Mouse (Mus musculus): ENCODE results near the gene Prss8.
"Not testable (repeated sequence)": the region's sequence is repeated elsewhere in the genome, so short reads cannot be mapped to it uniquely, and the experiment has no call there.

Prss8 gene

DNA sequence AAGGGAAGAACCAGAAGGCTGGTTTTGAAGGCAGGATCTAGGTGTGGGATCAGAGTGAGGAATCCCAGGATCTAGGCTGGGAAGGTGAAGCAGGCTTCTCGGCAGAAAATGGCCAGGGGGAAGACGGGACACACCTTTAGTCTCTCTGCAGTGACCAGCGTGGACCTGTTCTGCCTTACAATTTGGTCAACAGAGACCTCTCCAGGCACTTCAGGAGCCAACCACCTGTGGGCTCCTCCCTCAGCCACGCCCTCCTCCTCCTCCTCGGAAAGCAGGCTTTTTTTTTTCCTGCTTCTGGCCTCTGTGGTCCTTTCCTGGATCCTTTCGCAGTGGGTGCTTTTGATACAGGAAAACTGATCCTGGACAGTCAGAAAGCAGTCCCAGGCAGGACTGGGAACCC, at the start of gene Prss8:
TSS of gene Prss8 (minus strand) at position 182 of the 400 bp plus-strand sequence.
- no peak for DNase-seq (ENCODE audit: low spot score in 2 of 2)

DNA sequence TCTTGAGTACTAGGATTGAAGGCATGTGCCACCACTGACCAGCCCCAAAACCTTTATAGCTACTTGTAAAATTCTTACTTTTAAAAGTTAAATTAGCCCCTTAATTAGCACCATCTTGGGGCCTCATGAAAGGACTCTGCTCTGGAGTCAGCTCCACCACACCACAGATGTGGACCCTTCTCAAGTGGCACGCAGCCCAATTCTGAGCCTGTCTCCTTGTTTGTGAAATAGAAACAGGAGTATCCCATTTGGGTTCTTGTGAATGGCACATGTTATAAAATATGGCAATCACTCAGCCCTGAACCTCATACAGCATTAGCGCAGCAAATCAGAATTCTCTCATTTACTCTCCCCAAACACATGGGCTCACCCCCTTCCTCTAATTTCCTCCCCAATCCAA, 49.0 kb upstream of the Prss8 start:
- DNase-seq (ENCODE audit: low spot score in 2 of 2), result no peak

DNA sequence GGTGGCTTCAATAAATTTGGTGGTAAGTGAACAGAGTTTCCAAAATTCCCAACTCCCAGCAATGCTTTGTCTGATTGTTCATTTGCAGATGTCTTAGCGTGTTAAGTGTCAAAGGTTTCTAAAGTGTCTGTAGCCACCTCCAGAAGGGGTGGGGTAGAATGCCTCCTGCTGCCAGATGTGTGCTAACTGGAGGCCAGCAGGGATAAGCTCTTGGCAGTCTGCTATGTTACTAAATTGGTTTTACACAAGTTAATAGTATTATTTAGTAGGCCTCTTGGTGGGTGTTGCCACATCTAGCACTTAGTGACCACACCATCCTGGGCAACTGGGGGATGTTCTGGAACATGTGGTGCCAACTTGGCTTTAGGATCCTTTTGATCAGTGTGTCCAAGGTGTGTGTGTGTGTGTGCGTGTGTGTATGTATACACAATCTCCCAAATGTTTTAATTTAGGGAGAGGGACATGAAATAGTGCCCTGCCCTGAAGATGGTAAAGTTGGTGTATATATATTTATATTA, 44.6 kb upstream of the Prss8 start:
- no peak for DNase-seq (ENCODE audit: low spot score in 2 of 2)

DNA sequence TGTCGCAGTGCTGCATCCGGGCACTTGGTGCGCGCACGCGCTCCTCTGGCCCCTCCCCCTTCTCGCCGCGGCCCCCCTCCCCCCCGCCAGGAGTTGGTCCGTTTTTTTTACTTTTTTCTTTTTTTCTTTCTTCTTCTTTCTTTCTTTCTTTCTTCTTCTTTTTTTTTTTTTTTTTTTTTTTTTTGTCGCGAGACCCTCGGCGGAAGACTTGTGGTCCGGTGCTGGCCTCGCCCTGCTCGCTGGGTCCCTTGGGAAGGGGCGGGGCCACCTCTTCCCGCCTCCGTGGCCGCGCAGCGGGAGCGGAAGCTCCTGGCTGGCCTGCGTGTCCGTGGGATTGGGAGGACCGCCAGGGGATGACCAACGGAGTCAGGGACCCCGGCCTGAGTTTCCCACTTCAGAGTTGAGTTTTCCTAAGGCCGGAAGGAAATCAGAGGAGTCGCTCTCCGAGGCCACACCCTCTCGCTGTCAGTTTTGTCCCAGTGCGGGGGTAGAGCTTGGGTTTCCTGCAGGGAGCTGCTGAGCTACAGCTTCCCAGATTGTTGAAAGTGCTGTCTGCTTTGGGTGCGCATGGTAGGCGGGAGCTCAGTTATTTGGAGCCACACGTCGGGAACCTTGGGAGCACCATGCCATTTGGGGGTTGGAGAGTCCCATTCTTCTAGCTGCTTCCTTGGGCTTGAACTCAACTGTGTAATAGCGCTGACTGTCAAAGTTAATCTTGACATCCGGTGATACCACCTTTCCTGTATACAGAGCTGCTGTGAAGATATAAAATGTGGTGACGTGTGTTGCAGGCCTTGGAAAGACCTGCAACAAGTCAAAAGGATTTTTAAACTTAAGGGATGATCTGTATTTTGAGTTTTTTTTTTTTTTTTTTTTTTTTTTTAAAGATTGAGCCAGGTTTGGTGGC, 38.3 kb upstream of the Prss8 start:
- peak; percentile 74 to 80 for DNase-seq (ENCODE audit: low spot score in 2 of 2)

DNA sequence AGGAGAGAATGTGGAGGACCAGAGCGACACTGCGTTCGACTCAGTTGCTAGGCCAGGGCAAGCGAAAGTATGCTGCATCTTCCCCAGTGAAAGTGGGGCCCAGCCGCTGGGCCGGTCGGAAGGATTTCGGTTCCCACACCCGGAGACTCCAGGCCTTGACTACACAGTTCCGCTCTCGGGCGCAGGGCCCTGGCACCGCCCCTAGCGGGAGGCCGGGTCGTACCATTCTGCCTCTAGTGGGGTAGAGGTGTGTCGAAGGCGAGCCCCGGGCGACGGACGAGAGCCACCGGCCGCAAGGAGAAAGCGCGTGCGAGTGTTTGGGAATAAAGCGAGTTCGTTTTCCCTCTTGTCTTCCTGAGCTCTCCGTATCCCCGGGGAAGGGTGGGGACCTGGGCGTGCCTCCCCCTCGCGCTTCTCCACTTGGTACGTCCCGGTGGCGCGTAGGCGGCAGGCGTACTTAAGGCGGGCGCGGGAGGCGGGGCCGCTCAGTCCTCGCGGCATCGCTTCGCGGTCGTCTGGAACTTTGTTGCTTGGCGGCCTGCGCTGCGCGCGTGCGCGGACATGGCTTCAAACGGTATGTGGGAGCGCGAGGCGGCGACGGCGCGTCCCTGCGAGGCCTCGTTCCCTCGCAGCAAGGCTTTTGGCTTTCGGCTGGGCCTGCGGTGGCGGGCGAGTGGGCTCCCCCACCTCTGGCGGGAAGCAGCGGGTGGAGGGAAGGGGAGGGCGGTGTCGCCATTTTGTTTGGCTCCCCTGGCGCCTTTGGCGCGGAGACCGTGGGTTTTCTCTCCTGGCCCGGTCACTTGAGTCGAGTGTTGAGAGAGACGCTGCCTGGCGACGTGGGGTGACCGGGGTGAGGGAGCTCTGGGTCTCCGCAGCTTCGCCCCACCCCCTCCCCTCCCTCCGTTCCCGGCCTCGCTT, 37.4 kb upstream of the Prss8 start, which contains the start of gene Fus:
TSS of gene Fus (plus strand) at position 454 of the 918 bp plus-strand sequence.
- peak; percentile 95 for DNase-seq (ENCODE audit: low spot score in 2 of 2)

DNA sequence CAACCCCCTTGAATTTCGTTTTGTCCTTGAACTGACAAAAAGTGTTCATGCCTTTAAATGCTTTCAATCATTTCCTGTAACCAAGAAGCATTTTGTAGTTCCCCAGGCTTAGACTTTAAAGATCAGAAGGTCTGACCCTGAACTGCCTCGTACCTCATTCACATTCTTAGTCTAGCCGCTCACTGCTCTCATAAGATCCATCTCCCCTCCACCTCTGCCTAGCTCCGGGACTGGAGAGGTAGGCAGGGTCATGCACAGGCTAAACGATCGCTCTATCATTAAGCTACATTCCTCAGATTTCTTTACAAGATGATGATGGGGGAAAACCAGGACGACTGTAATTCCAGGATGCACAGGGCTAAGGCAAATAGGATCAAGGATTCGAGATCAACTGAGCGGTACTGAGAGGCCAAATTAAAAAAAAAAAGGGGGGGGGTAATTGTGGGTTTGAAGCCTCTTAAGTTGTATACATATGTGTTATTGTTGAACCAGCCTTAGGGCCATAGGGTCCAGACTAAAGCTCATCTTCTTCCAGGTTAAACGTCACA, 36.5 kb upstream of the Prss8 start:
- DNase-seq (ENCODE audit: low spot score in 2 of 2), result no peak

DNA sequence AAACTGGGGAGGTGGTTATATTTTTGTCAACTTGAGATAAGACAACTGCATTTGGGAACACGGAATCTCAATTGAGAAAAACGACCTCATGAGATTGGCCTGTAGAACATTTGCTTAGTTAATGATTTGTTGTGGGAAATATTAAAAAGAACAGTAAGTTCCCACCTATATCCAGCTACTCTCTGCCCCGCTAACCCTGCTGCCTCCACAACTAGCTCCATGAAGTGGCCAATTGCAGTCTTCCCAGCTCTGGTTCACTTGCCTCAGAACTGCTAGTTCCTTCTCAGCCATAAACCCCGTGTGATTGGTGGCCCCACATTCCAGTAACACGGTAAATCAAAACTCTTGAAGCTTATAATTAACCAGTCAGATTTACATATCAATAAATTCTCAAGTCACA, 29.5 kb upstream of the Prss8 start:
- no peak for DNase-seq (ENCODE audit: low spot score in 2 of 2)

DNA sequence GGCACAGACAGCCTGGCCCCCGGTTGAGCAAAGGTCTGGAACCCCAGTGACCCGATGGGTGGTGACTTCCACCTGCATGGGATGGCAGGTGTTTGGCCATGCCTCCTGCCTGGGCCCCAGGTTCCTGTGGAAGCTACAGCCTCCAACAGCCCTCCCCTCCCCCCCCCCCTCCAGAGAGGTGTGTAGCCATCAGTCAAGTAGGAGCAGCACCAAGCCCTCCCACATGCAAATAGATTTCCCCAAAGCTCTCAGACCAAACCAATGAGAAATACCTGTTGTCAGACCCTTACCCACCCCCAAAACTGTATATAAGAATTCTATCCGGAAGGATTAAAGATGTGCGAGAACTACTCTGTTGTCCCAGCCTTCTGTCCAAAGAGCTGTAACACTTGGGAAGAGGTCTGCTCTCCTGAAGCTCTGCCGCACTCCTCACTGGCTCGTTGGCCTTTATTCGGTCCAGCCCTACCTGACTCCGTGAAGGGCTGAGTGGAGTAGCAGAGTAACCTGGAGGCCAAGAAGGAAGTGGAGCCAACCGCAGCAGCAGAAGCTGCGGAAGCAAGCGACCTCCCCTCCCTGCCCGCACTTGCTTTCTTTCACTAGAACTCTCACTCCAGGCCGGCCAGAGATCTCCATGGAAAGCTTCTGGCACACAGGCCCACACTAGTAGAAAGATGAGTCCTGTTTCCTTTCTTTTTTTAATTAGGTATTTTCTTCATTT, 23.1 kb upstream of the Prss8 start:
- DNase-seq (ENCODE audit: low spot score in 2 of 2), result no peak

DNA sequence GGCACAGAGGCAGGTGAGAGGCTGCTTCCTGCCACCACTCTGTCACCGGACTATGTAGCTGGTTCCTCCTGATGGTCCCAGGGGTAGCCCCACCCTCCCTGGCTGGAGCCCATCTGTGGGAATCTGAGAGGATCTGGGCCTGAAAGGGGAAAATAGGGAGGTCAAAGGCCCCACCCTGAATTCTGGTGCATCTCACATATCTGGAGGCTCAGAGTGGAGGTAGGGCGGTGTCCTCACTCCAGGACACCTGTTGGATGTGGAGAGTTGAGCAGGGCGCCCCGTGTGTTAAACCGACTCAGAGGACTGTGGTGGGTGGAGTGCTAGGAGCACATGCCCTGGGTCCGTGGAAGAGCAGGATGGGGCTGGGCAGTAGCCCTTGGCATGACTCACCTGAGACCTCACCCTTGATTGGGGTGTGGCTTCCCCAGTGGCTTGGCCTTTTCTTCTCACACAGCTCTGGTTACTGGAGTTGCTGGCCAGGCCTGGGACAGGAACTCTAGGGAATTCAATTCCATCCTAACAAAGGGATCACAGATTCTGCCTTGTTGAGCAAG, 16.6 kb upstream of the Prss8 start, which contains the start of gene Prss36:
TSS of gene Prss36 (minus strand) at position 256 of the 554 bp plus-strand sequence.
- DNase-seq (ENCODE audit: low spot score in 2 of 2), result no peak

DNA sequence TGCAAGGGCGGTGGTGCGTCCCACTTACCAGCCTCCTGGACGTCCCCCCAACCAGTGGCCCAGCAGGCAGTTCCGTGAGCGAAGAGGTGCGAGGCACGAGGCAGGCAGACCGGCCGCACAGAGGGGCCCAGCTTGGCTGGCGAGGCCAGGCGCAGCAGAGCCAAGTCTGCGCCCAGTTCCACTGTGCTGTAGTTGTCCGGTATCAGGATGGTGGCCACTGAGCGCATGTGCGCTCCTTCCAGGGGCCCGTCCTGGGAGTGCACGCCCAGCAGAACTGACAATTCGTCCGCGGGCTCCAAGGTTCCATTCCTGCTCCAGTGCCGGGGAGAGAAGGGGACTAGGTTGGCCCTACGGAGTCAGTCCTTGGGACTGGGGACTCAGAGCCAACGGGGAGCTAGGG, 14.7 kb upstream of the Prss8 start:
- no peak for DNase-seq (ENCODE audit: low spot score in 2 of 2)

DNA sequence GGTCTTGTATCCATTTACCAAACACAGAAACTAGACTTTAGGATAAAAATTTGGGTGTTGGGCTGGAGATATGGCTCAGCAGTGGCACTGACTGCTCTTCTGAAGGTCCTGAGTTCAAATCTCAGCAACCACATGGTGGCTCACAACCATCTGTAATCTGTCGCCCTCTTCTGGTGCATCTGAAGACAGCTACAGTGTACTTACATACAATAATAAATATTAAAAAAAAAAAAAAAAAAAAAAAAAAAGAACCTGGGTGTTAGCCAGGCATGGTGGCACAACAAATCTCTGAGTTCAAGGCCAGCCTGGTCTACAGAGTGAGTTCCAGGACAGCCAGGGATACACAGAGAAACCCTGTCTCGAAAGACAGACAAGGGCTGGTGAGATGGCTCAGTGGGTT, 12.2 kb upstream of the Prss8 start:
- not testable (repeated sequence) for DNase-seq (ENCODE audit: low spot score in 2 of 2)

DNA sequence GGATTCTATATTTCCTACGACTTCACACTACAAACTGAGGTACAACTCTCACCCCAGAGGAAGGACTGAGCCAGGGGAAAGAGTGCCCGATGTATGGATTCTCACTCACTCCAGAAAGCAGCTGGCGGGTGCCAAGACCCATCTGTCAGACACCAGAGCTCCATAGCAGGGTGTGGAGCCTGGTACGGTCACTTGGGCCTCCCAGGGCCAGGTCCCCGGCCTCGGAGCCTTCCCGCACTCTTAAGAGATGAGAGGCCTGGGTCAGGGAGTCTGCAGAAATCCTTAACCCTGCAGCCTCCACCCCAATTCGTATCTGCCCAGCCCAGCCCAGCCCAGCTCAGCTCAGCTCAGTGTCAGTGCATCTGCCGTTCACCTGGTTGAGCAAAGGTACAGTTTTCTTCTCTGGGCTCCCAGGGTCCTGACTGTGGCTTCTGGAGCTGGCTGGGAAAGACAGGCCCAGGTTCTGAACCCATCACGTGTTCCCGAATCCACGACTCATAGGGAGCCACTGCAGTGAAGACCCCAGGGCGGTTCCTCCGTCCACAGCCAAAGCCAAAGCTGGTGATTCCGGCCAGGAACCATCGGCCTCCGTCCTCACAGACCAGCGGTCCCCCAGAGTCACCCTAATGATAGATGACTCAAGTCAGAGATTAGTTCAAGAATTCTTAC, 6.4 kb upstream of the Prss8 start:
- DNase-seq (ENCODE audit: low spot score in 2 of 2), result no peak

DNA sequence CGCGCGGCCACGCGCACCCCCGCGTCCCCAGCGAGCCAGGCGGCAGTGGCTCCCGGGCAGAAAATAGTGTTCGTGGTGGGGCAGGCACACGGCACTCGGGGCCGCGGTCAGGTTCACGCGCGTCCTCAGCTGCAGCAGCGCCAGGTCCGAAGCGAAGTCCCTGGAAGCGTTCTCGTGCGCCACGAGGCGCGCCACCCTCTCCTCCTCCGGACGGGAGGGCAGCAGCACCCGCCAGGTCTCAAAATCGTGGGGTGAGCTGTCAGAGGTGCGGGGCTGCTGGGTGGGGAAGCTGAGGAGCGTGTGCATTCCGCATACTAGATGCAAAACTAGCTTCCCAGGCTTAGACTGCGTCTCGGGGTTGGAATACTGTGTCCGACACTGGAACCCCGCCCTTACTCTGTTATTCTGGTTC, 5.8 kb upstream of the Prss8 start:
- no peak for DNase-seq (ENCODE audit: low spot score in 2 of 2)

DNA sequence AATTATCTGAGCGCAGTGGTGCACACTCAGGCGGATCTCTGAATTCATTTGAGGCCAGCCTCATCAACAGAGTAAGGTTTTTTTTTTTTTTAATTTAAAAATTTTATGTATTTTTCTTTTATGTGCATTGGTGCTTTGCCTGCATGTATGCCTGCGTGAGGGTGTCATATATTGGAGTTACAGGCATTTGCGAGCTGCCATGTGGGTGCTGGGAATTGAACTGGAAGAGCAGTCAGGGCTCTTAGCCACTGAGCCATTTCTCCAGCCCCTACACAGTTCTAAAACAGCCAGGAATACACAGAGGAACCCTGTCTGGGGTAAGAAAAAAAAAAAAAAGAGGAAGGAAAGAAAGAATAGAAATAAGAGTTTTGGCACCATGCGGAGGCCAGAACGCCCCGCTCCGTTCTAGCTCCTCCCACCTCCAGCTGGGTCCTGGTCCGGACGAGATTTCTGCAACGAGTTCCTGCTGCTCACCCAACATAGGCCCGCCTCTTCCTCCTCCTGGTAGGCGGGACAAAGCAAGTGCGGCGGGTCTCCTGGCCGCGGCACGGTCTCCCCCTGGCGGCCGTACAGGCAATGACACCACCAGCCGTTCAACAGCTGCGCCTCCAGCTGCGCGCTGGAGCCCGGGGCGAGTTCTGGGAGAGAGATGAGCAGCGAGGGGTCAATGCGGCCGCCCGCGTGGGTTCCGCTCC, 5.3 kb upstream of the Prss8 start:
- peak; percentile 96 to 97 for DNase-seq (ENCODE audit: low spot score in 2 of 2)

DNA sequence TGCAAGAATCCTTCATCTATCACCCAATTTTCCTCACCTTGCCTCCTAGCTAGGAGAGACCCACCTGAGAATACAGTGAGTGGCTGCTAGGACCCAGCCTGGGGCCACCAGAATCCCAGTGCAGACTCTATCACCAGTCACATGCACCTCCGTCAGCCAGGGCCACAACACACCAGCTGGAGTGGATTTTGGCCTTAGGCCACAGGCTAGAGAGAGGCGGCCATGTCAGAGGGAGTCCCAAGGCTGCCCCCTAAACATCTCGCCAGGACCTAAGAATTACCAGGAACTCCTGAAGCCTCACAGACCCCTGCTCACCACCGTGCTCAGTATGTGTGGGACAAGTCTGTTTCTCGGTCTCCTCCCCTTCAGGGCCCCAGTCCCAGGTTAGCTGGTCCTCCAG, 4.2 kb upstream of the Prss8 start:
- DNase-seq (ENCODE audit: low spot score in 2 of 2), result no peak

DNA sequence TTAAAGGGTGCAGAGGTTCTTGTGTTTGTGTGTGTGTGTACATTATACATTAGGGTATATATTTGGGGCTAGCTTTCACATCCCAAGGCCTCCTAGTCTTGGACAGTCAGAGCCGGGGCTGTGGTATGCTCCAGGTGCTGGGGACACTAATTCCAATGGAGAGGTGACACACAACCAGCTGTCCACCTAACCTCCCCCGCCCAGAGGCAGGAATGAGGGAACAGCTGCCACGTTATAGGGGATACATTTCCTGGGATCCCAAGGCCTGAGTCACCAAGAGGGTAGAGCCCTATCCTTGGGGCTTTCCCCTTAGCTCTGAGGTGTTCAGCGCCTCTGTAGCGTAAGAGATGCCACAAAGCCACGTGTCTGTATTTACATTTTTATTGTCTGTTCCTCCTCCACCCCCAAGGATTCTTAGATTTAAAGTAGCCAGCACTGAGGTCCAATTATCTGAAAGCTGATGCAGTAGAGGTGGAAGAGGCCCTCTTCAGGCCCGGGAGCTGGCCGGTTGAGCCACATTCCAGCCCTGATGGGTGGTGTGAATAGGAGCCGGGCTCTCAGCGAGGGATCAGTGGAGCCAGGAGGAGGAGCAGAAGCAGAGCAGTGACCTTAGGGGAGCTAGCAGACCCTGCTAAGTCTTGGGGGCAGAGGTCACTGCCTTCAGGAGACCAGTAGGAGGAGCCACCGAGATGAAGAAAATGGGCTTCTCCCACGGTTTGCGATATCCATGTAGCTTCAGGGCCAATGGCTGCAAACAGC, 2.5 kb upstream of the Prss8 start:
- DNase-seq (ENCODE audit: low spot score in 2 of 2), result no peak

DNA sequence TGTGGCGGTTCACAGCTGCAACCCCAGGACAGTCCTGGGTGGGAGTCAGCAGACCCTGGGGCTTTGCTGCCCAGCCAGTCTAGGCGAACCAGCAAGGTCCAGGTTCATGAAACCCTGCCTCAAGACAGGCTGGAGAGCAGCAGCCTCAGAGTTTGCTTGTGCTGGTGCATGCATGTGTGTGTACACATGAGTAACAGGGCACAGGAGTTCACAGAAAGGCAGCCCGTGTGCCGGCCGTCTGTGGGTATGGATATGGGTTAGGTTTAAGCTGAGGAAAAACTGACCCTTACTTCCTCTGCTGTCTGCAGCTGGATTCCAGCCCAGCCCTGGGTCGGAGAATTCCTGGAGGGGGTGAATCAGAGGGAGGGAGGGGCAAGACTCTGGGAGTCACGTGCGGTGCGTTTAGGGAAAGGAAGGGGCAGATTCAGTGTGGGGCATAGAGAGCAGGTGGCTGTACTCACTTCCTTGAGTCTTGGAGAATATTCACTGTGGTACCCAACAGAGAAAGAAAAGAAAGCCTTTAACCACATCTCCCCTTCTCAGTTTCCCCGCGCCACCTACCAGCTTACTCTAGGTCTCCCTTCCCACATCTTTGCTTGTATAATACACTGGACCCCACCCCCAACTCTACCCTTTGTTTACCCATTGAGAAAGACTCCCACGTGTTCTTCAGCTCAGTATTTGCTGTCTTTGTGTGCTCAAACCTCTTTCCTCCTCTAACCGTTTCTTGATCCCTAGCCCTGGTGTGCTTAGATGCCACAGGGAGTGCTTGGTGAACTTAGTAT, 1.6 kb upstream of the Prss8 start:
- DNase-seq (ENCODE audit: low spot score in 2 of 2), result no peak

DNA sequence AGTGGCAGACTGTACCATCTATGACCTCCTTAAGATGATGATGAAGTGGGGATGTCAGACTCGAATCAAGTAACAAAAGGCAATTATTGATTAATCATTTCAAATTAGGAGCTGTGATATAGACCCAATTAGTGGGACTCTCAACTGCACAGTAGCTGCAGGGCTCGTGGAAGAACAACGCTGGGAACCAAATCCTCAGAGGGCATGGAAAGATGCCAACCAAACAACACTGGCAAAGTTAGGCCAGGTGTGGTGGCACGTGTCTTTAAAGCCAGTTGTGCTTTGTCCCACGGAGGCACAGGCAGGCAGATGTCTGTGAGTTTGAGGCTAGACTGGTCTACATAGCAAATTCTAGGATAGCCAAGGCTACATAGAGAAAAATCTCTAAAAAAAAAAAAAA, 732 bp upstream of the Prss8 start:
- DNase-seq (ENCODE audit: low spot score in 2 of 2), result no peak
